Mouse (Mus musculus): Measurements from ENCODE around the gene Ccdc191. TPM values are rescaled to one million over a fixed set of nuclear protein-coding genes. Genes with fewer than 3 reads are reported as not detected.
A peak's percentile ranks its signal among the peaks of the same experiment; 100 is the strongest.

Gene Ccdc191
- total RNA-seq (2021): 1 to 10 TPM; 1.9 to 2.7 TPM
- long read RNA-seq, experiment 1, partial matches to known transcripts: 0 of 1 reads
- long read RNA-seq, experiment 1, other reads (novel, unspliced or antisense): 1 of 1 reads
- long read RNA-seq, experiment 2: 0 reads

DNA sequence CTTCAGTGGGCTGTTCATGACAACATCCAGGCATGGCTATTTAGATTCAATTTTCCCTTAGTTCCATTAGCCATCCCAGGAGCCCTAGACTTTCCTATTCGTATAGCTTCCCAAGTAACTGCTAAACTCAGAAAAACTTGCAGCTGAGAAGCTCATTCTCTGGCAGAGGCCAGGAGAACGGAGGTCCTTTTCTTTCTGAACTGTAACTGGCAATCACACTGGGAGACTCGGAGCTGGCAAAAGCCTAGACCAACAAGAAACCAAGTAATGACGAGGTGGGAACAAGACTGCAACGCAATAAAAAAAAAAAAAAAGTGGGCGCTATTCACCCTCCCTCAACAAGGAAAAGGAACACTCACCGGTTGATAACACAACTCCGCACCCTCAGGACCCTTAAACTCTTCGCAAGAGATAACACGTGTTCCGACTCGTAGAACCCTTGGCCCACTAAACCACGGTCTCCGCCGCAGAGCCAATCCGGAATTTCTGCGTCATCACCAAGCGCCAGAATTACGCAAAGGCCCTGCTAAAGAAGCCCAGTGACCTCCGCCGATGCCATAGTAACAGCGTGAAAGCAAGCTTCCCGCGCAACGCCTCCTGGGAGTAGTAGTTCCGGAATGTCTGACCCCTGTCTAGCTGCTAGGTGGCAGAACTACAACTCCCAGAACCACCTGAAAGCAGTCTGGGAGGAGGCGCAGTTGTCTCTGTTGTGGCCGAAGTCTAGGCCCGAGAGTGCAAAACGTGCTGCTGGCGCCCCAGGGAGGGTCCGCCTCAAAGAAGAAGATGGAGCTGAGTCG is at the start of gene Ccdc191:
Gene Ccdc191 (plus strand): TSS at position 593 of the 797 bp plus-strand sequence.
- DNase-seq: peak; percentile 99

GRCm38 (mm10) chr16:43841236-43841635 is 48.4 kb upstream of the Ccdc191 start:
- no peak for DNase-seq

GRCm38 (mm10) chr16:43849839-43850238 is 39.8 kb upstream of the Ccdc191 start:
- no peak for DNase-seq

- no peak for DNase-seq
Measured at GRCm38 (mm10) chr16:43858941-43859476, 30.6 kb upstream of the Ccdc191 start.

- no peak for DNase-seq
Measured at GRCm38 (mm10) chr16:43860624-43861023, 29.0 kb upstream of the Ccdc191 start.

DNA sequence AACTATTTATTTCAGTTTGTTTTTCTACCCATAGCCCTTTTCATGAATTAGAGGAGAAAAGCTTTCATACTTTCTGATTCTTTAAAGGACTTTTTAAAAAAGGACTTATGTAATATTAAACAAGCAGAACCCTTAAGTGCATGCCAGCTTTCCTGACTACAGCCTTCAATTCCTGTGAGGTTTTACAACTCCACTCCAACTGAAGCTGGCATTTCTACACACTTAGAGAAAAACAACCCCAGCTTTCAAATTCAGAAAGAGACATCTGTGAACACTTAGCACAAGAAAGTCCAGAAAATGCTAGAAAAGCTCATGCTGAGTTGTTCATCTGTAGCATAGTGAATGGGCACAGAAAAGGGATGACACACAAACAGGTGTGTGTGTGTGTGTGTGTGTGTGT is 19.8 kb upstream of the Ccdc191 start:
- no peak for DNase-seq

- DNase-seq: no peak
Measured at GRCm38 (mm10) chr16:43871419-43871818, 18.2 kb upstream of the Ccdc191 start.

- no peak for DNase-seq
Measured at GRCm38 (mm10) chr16:43879769-43880168, 9.8 kb upstream of the Ccdc191 start.

DNA sequence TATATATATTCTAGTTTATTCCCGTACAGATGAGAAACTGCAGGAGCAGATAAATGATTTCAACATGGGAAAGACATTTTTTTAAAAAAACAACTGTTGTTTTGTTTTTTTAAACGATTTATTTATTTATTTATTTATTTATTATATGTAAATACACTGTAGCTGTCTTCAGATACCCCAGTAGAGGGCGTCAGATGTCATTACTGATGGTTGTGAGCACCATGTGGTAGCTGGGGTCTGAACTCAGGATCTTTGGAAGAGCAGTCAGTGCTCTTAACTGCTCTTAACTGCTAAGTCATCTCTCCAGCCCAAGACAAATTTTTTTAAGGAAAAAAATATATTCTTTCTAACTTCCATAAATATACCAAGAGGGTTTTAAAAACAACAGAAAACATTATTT is 8.0 kb upstream of the Ccdc191 start:
- no peak for DNase-seq

GRCm38 (mm10) chr16:43882329-43882728 is 7.3 kb upstream of the Ccdc191 start:
- no peak for DNase-seq

DNA sequence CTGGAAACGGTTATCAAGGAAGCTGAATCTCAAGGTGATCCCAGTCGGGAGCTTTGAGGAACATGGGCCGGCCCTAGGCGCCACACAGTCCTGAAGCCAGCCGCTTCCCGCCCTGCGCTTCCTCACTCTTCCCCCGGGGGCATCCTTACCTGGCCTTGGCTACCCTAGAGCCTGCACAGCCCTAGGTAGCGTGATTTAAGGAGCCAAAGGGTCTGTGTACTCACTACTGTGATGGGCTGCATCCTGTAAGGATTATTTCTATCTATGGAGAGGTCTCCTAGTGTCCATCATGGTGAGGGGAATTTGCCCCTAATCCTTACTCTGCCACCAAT is 371 bp downstream of the Ccdc191 start:
- DNase-seq: no peak

- DNase-seq: no peak
Measured at GRCm38 (mm10) chr16:43890747-43891336, 1.2 kb downstream of the Ccdc191 start.

DNA sequence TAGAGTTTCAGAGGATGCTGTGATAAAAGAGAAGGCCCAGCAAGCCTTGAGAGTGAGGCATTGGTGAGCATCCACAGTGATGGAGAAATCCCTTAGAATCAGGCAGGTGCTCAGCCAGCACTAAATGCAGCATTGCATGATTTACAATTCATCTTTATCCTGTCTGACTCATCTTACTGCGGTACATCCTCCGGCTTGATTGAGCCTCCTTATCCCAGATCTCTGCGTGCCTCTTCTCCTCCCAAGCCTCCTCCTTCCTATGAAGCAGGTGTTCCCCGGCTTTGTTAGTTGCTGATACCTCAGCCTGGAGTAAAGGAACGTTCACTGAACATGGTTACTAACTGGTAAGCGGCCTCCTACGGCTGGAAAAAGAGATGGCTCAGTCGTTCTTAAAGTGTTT is 4.9 kb downstream of the Ccdc191 start:
- no peak for DNase-seq

DNA sequence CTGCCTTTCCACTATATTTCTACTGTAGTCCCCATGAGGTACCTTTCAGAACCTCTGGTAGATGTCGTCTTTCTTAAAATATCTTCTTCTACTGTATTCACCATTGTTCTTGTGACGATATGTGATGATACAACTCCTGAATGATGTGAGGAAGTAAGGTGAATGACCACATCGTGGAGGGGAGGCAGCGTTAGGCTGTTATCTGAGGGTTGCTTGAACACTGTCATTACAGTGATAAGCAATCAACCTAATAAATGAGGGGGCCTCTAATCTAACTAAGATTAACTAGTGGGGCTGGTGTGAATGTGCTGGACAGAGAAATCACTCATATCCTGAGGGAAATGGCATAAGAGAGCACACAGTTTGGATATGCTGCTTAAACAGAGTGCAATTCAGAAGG is 10.5 kb downstream of the Ccdc191 start:
- no peak for DNase-seq

DNA sequence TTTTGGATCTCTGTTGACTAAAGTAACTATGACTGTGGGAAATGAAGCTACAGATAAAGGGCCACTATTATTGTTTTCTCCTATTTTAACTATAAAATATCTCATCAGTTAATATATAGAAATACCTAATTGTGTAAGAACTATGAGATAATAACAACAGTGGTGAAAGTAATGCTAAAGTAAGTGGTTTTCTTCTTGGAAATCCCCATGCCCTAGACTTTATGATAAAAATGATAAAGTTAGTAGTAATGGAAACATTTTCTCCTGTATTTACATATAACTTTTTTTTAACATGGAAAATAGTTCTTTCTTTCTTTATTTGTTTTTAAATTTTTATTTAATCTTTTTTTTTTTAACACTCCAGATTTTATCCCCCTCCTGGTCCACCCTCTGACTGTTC is 11.0 kb downstream of the Ccdc191 start:
- no peak for DNase-seq

DNA sequence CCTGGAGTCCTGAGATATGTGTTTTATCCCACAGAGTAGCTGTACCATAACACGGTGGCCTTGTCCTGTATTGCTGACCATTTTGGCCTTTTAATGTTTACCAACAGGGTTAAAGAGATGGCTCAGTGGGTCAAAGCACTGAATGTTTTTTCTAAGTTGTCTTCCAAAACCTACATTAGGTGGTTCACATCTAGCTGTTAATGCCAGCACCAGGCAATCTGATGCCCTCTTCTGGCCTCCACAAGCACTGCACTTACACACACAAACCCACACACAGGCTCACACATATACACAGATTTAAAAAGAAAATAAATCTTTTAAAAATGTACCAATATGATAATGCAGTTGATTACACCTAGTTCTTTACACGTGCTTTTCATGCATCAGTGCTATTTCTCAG is 19.3 kb downstream of the Ccdc191 start:
- DNase-seq: no peak

DNA sequence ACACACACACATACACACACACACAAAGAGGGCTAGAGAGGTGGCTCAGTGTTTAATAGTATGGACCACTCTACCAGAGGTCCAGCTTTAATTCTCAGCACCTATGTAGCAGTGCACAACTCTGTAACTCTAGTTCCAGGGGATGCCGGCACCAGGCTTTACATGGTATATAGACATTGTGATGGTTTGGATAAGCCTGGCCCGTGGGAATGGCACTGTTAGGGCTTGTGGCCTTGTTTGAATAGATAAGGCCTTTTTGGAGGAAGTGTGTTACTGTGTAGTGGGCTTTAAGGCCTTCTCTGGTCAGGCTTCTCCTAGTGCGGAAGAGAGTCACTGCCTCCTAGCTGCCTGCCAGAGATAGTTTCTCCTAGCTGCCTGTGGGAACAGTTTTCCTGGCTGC is 29.3 kb downstream of the Ccdc191 start:
- DNase-seq: no peak

GRCm38 (mm10) chr16:43922024-43922423 is 32.4 kb downstream of the Ccdc191 start:
- DNase-seq: no peak

GRCm38 (mm10) chr16:43922630-43923029 is 33.0 kb downstream of the Ccdc191 start:
- DNase-seq: no peak

DNA sequence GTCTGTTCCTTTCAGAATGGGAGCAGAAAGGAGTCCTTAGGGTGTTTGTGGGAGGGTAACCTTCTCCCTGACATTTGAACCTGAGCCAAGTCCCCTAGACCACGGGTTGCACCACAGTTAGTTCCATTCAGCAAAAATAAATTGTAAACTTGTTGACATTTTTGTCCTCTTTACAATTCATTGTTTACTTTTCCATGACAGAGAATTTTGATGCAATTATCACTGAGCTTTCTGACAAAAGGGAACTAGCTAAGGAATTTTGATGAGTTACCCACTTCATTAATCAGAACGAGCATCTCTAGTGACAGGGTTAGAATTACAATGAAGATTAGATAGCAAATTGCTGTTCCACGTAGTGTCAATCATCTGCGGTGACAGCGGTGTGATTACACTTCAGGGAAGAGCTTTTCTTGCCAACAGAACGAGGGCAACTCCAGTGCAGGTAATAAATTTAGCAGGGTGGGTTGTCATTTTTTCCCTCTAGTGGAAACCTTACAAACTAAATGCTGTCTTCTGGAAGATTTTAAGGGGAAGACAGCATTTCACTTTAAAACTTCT is 35.5 kb downstream of the Ccdc191 start:
- DNase-seq: no peak

GRCm38 (mm10) chr16:43925846-43926245 is 36.2 kb downstream of the Ccdc191 start:
- no peak for DNase-seq

DNA sequence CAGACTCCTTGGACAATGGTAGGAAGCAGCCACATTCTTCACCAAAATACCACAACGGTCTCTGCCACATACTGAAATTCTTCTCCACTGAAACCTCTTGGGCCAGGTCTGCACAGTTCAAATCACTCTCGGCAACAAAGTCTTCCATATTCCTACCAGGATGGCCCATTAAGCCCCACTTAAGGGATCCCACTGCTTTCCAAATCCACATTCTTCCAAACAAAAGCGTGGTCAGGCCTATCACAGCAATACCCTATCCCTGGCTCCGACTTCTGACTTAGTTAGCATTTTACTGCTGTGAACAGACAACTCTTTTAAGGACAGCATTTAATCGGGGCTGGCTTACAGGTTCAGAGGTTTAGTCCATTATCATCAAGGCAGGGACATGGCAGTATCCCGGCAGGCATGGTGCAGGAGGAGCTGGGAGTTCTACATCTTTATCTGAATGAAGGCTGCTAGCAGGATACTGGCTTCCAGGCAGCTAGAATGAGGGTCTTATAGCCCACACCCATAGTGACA is 36.8 kb downstream of the Ccdc191 start, which contains the start of gene Qtrt2:
Gene Qtrt2 (minus strand): TSS at position 469 of the 519 bp plus-strand sequence.
- no peak for DNase-seq

DNA sequence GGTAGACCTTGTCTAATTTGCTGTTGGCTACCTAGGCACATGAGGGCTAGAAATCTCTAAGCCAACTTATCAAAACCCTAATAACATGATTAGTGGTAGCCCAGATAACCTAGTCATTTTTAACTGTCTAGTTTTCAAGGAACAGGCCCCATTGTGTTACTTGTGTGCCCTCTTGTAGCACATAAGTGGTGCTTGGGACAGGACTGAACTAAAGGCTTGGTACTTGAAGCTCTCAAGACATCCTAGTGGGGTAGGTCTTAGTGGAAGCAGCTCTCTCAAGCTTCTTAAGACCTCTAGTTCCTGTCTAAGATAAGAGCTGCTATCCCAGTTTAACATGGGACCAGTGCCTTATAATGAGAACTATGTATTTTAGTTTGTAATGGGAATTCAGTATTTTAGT is 41.0 kb downstream of the Ccdc191 start:
- no peak for DNase-seq

Data from gastrocnemius, postnatal 25 days (tissue).